Mouse (Mus musculus) liver, embryonic 14.5 days (tissue): Measurements from ENCODE around the gene Sdc3.

ENCODE experiments used
- CTCF ChIP-seq: IDR thresholded peaks from 2 replicates; pipeline ENCODE4 v1.5.1; 2016; ENCODE audit warnings: antibody characterized with exemption, low read depth, control low read depth
- EP300 ChIP-seq: IDR thresholded peaks from 2 replicates; pipeline ENCODE4 v1.6.1; 2016; ENCODE audit warnings: antibody characterized with exemption, low read depth

DNA sequence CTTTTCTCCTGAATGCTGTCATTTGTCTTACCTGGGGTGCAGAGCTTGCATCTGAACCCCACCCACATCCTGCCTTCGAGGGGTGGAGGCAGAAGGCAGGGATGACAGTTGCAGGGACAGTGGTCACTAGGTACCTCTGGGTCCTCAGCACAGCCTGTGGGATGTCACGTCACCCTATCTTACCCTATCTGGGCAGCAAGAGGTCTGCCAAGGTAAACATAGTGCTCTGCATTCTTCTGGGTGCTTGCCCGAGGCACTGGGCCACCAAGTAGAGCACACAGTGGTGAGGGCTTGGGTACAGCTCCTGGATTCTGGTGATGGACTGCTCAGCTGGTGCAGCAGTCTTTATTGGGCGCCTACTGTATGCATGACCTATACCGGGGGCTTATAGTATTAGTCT lies 7.2 kb downstream of the Sdc3 start:
- TF ChIP-seq EP300 (no peak), CTCF (no peak)
